Comparison of ENCODE assay signal across 17 mouse cellular contexts in the genomic region with DNA sequence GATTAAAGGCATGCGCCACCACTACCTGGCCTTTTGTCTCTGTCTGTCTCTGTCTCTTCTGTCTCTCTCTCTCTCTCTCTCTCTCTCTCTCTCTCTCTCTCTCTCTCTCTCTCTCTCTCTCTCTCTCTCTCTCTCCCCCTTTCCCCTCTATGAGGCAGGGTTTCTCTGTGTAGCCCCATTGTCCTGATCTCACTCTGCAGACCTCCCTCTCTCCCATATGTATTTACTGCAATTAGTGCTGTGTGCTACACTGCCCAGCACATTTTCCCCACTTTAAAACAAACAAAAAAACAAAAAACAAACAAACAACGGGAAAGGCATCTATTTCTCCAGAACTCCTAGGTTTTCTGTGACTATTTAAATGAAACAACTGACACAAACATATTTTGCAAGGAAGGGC. TPM values are rescaled to one million over a fixed set of nuclear protein-coding genes. Genes with fewer than 3 reads are reported as not detected.
DNase-seq lines count a peak whose midpoint lies in the region; ATAC-seq and TF ChIP-seq lines count a peak whose summit lies in the region.
"Had no signal": no experiment of that assay in that cellular context is flagged by ENCODE, and none has a peak within 500 bp of the region (broad histone marks: within the 10 kb centered on the region; RNA-seq: fewer than 3 reads in every experiment).

No protein-coding gene starts in this region.

- H3K4me1 ChIP-seq in forebrain, embryonic 10.5 days, result peaks cover 16% of the 10 kb centered on the region
- no peaks in the 10 kb centered on the region for H3K4me1 ChIP-seq in forebrain, postnatal 0 days (ENCODE audit: insufficient read depth)
- peaks cover 8% of the 10 kb centered on the region; the same call in 1 of the 2 replicates for H3K4me1 ChIP-seq in midbrain, embryonic 11.5 days (ENCODE audit: control insufficient read depth, insufficient read depth, low read length)
- no peaks in the 10 kb centered on the region for H3K4me1 ChIP-seq in midbrain, postnatal 0 days (ENCODE audit: insufficient read depth, low read length)
- peaks cover 10% of the 10 kb centered on the region for H3K4me1 ChIP-seq in forebrain, embryonic 15.5 days
- H3K4me1 ChIP-seq in midbrain, embryonic 14.5 days (ENCODE audit: control insufficient read depth, insufficient read depth, low read length), result peaks cover 6% of the 10 kb centered on the region; the same call in 1 of the 2 replicates
- H3K4me1 ChIP-seq: embryonic facial prominence, embryonic 12.5 days; heart, embryonic 12.5 days; hindbrain, embryonic 10.5 days had no signal

- H3K27ac ChIP-seq in forebrain, embryonic 10.5 days, result peak overlapping the region; percentile 65; the same call in 1 of the 2 replicates
- H3K27ac ChIP-seq in forebrain, postnatal 0 days (ENCODE audit: low read depth, low read length), result no peak overlapping the region
- H3K27ac ChIP-seq in midbrain, embryonic 11.5 days (ENCODE audit: low read depth, low read length), result no peak overlapping the region; the same call in 1 of the 2 replicates
- H3K27ac ChIP-seq in midbrain, postnatal 0 days (ENCODE audit: low read depth, low read length), result no peak overlapping the region
- H3K27ac ChIP-seq in forebrain, embryonic 15.5 days (replicated peaks), result peak overlapping the region; percentile 76
- peak overlapping the region; percentile 32 for H3K27ac ChIP-seq in midbrain, embryonic 14.5 days (replicated peaks; ENCODE audit: low read depth, low read length)
- H3K27ac ChIP-seq: embryonic facial prominence, embryonic 12.5 days; hindbrain, embryonic 10.5 days; hindbrain, embryonic 14.5 days had no signal

- H3K9ac ChIP-seq in forebrain, postnatal 0 days, result no peak overlapping the region
- no peak overlapping the region for H3K9ac ChIP-seq in midbrain, embryonic 11.5 days (ENCODE audit: low read length)
- no peak overlapping the region for H3K9ac ChIP-seq in midbrain, postnatal 0 days (replicated peaks; ENCODE audit: low read length, poor library complexity, severe bottlenecking)
- 0 out of 2 replicates have a peak overlapping the region, but pooled peaks have one; percentile 6 for H3K9ac ChIP-seq in forebrain, embryonic 15.5 days (replicated peaks)
- peak overlapping the region; percentile 35; the same call in 1 of the 2 replicates for H3K9ac ChIP-seq in midbrain, embryonic 14.5 days (replicated peaks; ENCODE audit: low read length)
- H3K9ac ChIP-seq: embryonic facial prominence, embryonic 12.5 days; heart, embryonic 12.5 days; hindbrain, embryonic 14.5 days had no signal

- H3K27me3 ChIP-seq in forebrain, embryonic 10.5 days (ENCODE audit: poor library complexity, severe bottlenecking), result no peaks in the 10 kb centered on the region
- H3K27me3 ChIP-seq in forebrain, postnatal 0 days (ENCODE audit: insufficient read depth, low read length), result no peaks in the 10 kb centered on the region
- H3K27me3 ChIP-seq in midbrain, embryonic 11.5 days (ENCODE audit: control insufficient read depth, insufficient read depth, low read length), result no peaks in the 10 kb centered on the region
- no peaks in the 10 kb centered on the region for H3K27me3 ChIP-seq in midbrain, postnatal 0 days (ENCODE audit: insufficient read depth, low read length)
- H3K27me3 ChIP-seq in forebrain, embryonic 15.5 days, result no peaks in the 10 kb centered on the region
- H3K27me3 ChIP-seq in midbrain, embryonic 14.5 days (ENCODE audit: control insufficient read depth, insufficient read depth, low read length), result no peaks in the 10 kb centered on the region
- H3K27me3 ChIP-seq: embryonic facial prominence, embryonic 12.5 days; heart, embryonic 12.5 days had no signal

- no peak for TF ChIP-seq CTCF in forebrain, postnatal 0 days (IDR thresholded peaks at IDR 0.05; ENCODE audit: low read depth)
- TF ChIP-seq CTCF in midbrain, postnatal 0 days (IDR thresholded peaks at IDR 0.05), result no peak

- no peak for ATAC-seq in forebrain, postnatal 0 days
- peak; percentile 62 for ATAC-seq in midbrain, embryonic 11.5 days (ENCODE audit: low FRiP score)
- ATAC-seq in midbrain, postnatal 0 days (ENCODE audit: low FRiP score), result no peak
- ATAC-seq in forebrain, embryonic 15.5 days (replicated peaks), result no peak
- no peak for ATAC-seq in midbrain, embryonic 14.5 days (ENCODE audit: low FRiP score, low TSS enrichment)
- ATAC-seq: CD4-positive, CD25-positive, alpha-beta regulatory T cell, adult 4 months had no signal

- no peak overlapping the region for H3K4me3 ChIP-seq in forebrain, embryonic 10.5 days
- H3K4me3 ChIP-seq in forebrain, postnatal 0 days (ENCODE audit: low read depth, low read length), result no peak overlapping the region
- H3K4me3 ChIP-seq in midbrain, embryonic 11.5 days (ENCODE audit: low read depth, low read length), result no peak overlapping the region
- no peak overlapping the region for H3K4me3 ChIP-seq in midbrain, postnatal 0 days (ENCODE audit: low read depth, low read length)
- H3K4me3 ChIP-seq in forebrain, embryonic 15.5 days, result no peak overlapping the region
- H3K4me3 ChIP-seq in midbrain, embryonic 14.5 days (replicated peaks; ENCODE audit: low read depth, low read length), result no peak overlapping the region
- H3K4me3 ChIP-seq: embryonic facial prominence, embryonic 12.5 days; heart, embryonic 12.5 days; hindbrain, embryonic 10.5 days had no signal

- H3K4me2 ChIP-seq in forebrain, postnatal 0 days (ENCODE audit: low read depth), result no peak overlapping the region
- no peak overlapping the region for H3K4me2 ChIP-seq in midbrain, embryonic 11.5 days
- H3K4me2 ChIP-seq in midbrain, postnatal 0 days (ENCODE audit: low read depth, low read length, poor library complexity, severe bottlenecking), result no peak overlapping the region
- no peak overlapping the region for H3K4me2 ChIP-seq in forebrain, embryonic 15.5 days (replicated peaks)
- H3K4me2 ChIP-seq in midbrain, embryonic 14.5 days (ENCODE audit: low read length), result no peak overlapping the region
- H3K4me2 ChIP-seq: embryonic facial prominence, embryonic 12.5 days; heart, embryonic 12.5 days; hindbrain, embryonic 14.5 days had no signal

- 55% methylated on average over 2 of the region's 2 CpGs for WGBS in forebrain, embryonic 10.5 days
- WGBS in forebrain, postnatal 0 days, result 62% methylated on average over 2 of the region's 2 CpGs
- 41% methylated on average over 2 of the region's 2 CpGs for WGBS in midbrain, embryonic 11.5 days
- 48% methylated on average over 2 of the region's 2 CpGs for WGBS in midbrain, postnatal 0 days
- WGBS in forebrain, embryonic 15.5 days, result 48% methylated on average over 2 of the region's 2 CpGs
- 51% methylated on average over 2 of the region's 2 CpGs for WGBS in midbrain, embryonic 14.5 days

- no peaks in the 10 kb centered on the region for H3K9me3 ChIP-seq in forebrain, embryonic 10.5 days
- H3K9me3 ChIP-seq in forebrain, postnatal 0 days (ENCODE audit: low read length), result 0 out of 2 replicates have a peak, but pooled peaks cover 4% of the 10 kb centered on the region
- H3K9me3 ChIP-seq in midbrain, embryonic 11.5 days (ENCODE audit: control insufficient read depth, low read length), result no peaks in the 10 kb centered on the region
- no peaks in the 10 kb centered on the region for H3K9me3 ChIP-seq in midbrain, postnatal 0 days (ENCODE audit: low read length)
- H3K9me3 ChIP-seq in forebrain, embryonic 15.5 days, result no peaks in the 10 kb centered on the region
- no peaks in the 10 kb centered on the region for H3K9me3 ChIP-seq in midbrain, embryonic 14.5 days (ENCODE audit: control insufficient read depth, low read length)
- H3K9me3 ChIP-seq: embryonic facial prominence, embryonic 12.5 days; G1E; heart, embryonic 12.5 days; hindbrain, embryonic 10.5 days had no signal

- no peaks in the 10 kb centered on the region for H3K36me3 ChIP-seq in forebrain, embryonic 10.5 days (replicated peaks)
- no peaks in the 10 kb centered on the region for H3K36me3 ChIP-seq in forebrain, postnatal 0 days (ENCODE audit: insufficient read depth)
- H3K36me3 ChIP-seq in midbrain, embryonic 11.5 days (ENCODE audit: control insufficient read depth, insufficient read depth, low read length), result no peaks in the 10 kb centered on the region
- H3K36me3 ChIP-seq in midbrain, postnatal 0 days (ENCODE audit: insufficient read depth, low read length), result no peaks in the 10 kb centered on the region
- H3K36me3 ChIP-seq in forebrain, embryonic 15.5 days, result no peaks in the 10 kb centered on the region
- no peaks in the 10 kb centered on the region for H3K36me3 ChIP-seq in midbrain, embryonic 14.5 days (ENCODE audit: control insufficient read depth, insufficient read depth, low read length)
- H3K36me3 ChIP-seq: embryonic facial prominence, embryonic 12.5 days; G1E; heart, embryonic 12.5 days; hindbrain, embryonic 10.5 days had no signal

- DNase-seq in forebrain, embryonic 10.5 days (ENCODE audit: extremely low spot score, low spot score), result no peak
- DNase-seq in forebrain, postnatal 0 days, result no peak
- no peak for DNase-seq in midbrain, embryonic 11.5 days (ENCODE audit: low spot score, missing footprints)
- DNase-seq in midbrain, postnatal 0 days (ENCODE audit: low spot score), result no peak
- no peak for DNase-seq in midbrain, embryonic 14.5 days
- DNase-seq in lung, postnatal 14 days, result no peak
- no peak for DNase-seq in gastrocnemius, postnatal 25 days
- DNase-seq: adrenal gland, adult 8-10 months; adrenal gland, postnatal 36 days; B cell, adult 2 months had no signal

RNA-seq across cellular contexts. Expression of a gene that starts 18.4 kb away (rescaled TPM):
- 146 and 150 TPM in 2 replicates for polyA plus RNA-seq in forebrain, embryonic 10.5 days (2016; fragmentation: Nextera tagmentation; extraction: Ambion mirVana)
- total RNA-seq in forebrain, postnatal 0 days (2014; rRNA removed), result 37.1 and 44.0 TPM in 2 replicates
- 20.6 and 27.7 TPM in 2 replicates for polyA plus RNA-seq in forebrain, postnatal 0 days (2015; fragmentation: Nextera tagmentation; extraction: Ambion mirVana)
- 170 and 171 TPM in 2 replicates for polyA plus RNA-seq in midbrain, embryonic 11.5 days (2014; fragmentation: Nextera tagmentation; extraction: Ambion mirVana)
- 20.6 and 37.3 TPM in 2 replicates for total RNA-seq in midbrain, postnatal 0 days (2014; rRNA removed)
- polyA plus RNA-seq in midbrain, postnatal 0 days (2015; fragmentation: Nextera tagmentation; extraction: Ambion mirVana), result 28.8 and 29.2 TPM in 2 replicates
- 67.3 and 67.9 TPM in 2 replicates for polyA plus RNA-seq in forebrain, embryonic 15.5 days (2015; fragmentation: Nextera tagmentation; extraction: Ambion mirVana)
- polyA plus RNA-seq in midbrain, embryonic 14.5 days (2014; fragmentation: Nextera tagmentation; extraction: Ambion mirVana), result 46.9 and 62.4 TPM in 2 replicates
- 1 to 10 TPM; 8.5 to 8.6 TPM for total RNA-seq in gastrocnemius, postnatal 25 days (2021)
- total RNA-seq: G1E had no signal
- polyA plus RNA-seq: G1E had no signal

Comparison
In these comparisons a context has a peak if more than half of its experiments do, and no peak if none do; other contexts are left out.
1. H3K27ac ChIP-seq: peak in forebrain, embryonic 10.5 days (single experiment), forebrain, embryonic 15.5 days (single experiment) and midbrain, embryonic 14.5 days (single experiment); none in forebrain, postnatal 0 days (single experiment), midbrain, embryonic 11.5 days (single experiment) and midbrain, postnatal 0 days (single experiment).
2. H3K9ac ChIP-seq: peak in forebrain, embryonic 15.5 days (single experiment) and midbrain, embryonic 14.5 days (single experiment); none in forebrain, postnatal 0 days (single experiment), midbrain, embryonic 11.5 days (single experiment) and midbrain, postnatal 0 days (single experiment).